Mouse (Mus musculus): ENCODE data around the gene Auts2. TPM values are rescaled to one million over a fixed set of nuclear protein-coding genes. Genes with fewer than 3 reads are reported as not detected.

The Auts2 gene
- polyA plus RNA-seq, 1 experiment from 2014 or later = 0.03 TPM

DNA sequence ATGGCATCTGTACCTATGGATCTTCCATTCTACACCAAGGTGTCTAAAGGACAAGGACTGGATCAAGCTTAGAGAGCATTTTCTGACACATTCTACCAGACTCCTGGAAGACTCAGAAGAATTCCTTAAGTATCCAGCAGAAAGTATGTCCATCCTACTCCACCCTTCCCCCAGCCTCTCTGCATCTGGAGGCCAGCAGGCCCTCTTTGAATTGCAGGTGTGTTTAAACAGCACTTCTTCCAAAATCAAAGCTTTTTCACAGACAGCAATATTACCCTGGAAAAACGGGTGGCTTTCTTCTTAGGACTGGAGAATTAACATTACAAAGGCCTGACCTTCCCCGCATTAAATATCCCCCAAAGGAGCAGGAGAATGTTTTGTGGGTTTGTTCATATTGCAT is 598.4 kb downstream of the Auts2 start:
- WGBS (ENCODE audit: missing documents) = 94% methylated on average over 2 of the region's 2 CpGs
- H3K27ac ChIP-seq = no peak overlapping the region
- H3K36me3 ChIP-seq (ENCODE audit: inconsistent target) = no peaks in the 10 kb centered on the region
- H3K4me3 ChIP-seq (ENCODE audit: inconsistent target) = no peak overlapping the region
- H3K79me2 ChIP-seq (ENCODE audit: inconsistent target) = no peaks in the 10 kb centered on the region

DNA sequence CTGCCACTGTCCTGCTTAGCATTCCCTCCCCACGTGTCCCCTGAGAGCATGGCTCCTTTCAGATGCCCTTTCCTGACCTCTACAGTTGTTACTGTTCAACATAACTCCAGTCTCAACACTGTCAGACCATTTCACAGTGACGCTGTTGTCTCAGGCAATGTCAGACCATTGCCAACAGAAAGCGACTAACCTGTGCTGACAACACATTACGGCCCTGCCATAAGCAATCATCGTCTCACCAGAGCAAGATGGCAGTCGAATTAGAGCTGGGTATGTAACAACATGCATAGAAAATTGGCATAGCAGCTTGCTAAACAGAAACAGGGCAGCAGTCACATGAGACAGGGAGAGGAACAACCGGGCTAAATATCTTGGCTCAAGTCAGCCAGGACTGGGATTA is 614.4 kb downstream of the Auts2 start:
- Histone ChIP-seq H3K36me3 (ENCODE audit: inconsistent target) (no peaks in the 10 kb centered on the region), H3K4me3 (ENCODE audit: inconsistent target) (no peak overlapping the region), H3K27ac (no peak overlapping the region), H3K79me2 (ENCODE audit: inconsistent target) (no peaks in the 10 kb centered on the region)
- 89% methylated on average over 7 of the region's 7 CpGs for WGBS (ENCODE audit: missing documents)

DNA sequence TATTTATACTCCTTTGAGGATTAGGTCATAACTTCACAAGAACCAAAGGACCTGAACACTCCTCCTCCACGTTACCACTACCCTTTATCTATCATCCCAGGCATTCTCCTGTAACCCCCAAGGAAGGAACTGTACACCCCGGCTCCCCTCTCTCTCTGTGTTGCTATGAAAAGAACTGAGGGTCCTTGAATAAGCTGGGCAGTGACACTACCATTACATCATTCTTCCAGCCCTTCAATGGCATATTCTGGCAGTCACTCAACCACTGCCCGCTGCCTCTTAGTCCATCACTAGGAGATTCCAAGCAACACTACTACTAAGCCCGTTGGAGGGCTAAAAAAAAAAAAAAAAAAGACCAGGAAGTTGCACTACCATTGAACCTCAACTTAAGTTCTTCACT is 620.4 kb downstream of the Auts2 start:
- H3K79me2 ChIP-seq (ENCODE audit: inconsistent target) = no peaks in the 10 kb centered on the region
- no peak overlapping the region for H3K4me3 ChIP-seq (ENCODE audit: inconsistent target)
- no peaks in the 10 kb centered on the region for H3K36me3 ChIP-seq (ENCODE audit: inconsistent target)
- WGBS (ENCODE audit: missing documents) = 66% methylated on average over 4 of the region's 4 CpGs
- no peak overlapping the region for H3K27ac ChIP-seq

DNA sequence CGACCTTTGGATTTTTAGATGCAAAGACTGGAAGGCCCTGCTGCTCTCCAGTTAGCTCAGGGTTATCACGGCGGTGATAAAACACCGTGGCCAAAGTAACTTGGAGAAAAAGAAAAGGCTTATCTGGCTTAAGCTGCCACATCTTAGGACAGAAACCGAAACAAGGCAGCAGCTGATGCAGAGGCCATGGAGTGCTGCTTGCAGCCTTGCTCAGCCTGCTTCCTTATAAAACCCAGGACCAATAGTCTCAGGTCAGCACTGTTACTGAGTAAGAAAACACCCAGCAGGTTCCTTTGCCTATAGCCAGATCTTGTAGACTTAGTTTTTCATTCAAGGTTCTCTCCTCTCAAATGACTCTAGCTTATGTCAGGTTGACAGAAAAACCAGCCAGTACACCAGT is 621.0 kb downstream of the Auts2 start:
- H3K27ac ChIP-seq = no peak overlapping the region
- no peaks in the 10 kb centered on the region for H3K79me2 ChIP-seq (ENCODE audit: inconsistent target)
- no peaks in the 10 kb centered on the region for H3K36me3 ChIP-seq (ENCODE audit: inconsistent target)
- H3K4me3 ChIP-seq (ENCODE audit: inconsistent target) = no peak overlapping the region
- 92% methylated on average over 5 of the region's 5 CpGs for WGBS (ENCODE audit: missing documents)

DNA sequence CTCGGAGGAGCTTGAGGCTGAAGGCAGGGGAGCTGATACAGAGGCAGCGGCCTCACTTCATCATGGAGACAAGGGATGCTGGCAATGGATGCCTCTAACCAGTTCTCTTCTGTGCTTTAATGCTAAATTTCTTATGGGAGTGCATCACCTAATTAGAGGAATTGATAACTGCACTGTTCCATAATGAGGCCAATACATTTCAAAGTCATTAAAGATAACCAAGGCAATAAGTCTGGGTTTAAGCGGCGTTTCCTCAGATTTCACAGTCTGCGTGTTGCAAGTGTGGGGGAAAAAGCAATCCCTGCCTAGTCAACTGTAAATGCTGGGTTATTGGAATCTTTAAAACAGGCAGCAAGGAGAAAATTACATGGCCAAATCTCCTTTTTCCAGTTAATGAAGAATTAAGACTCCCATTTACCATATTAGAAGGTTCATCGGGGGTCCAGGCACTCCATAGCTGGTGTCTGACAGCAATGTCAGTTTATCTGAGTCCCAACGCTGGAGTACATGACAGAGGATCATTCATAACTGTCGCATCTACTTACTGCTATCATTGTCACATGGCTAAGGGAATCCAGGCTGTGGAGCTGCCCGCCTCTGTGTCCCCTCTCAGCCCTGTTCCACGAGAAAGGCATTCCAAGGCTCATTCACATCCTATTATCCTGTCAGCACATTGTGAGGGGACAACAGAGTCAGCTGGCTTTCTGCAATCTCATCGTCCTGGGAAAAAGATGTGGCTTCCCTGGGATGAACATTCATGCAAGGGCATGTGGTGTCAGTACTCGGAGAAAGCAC is 623.0 kb downstream of the Auts2 start:
- H3K79me2 ChIP-seq (ENCODE audit: inconsistent target) = no peaks in the 10 kb centered on the region
- H3K36me3 ChIP-seq (ENCODE audit: inconsistent target) = no peaks in the 10 kb centered on the region
- 92% methylated on average over 12 of the region's 12 CpGs for WGBS (ENCODE audit: missing documents)
- H3K4me3 ChIP-seq (ENCODE audit: inconsistent target) = no peak overlapping the region
- H3K27ac ChIP-seq = no peak overlapping the region

DNA sequence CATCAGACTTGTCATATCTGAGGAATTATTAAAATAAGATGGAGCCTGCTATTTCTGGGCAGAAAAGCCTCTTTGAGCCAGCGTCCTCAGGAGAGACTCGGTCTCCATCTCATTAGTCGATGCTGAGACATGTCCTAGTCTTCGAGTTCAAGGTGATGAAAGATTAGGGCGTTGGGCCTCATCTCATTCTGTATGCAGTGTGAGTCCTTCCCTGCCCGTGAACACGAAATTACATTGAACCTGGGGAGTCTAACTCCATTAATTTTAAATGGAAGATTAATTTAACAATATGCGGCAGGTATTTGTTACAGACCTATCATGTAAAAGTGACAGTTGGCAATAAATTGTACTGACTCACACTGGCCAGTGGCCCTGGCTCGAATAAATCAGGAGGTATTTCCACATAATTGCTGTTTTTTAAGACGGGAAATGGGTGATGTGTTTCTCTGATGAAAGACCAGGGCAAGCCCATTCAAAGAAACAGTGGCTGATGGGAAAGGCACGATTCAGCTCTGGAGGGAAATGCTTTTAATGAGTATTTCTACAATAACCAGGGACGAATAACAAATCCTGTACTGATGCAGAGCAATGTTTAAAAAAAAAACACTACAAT is 626.2 kb downstream of the Auts2 start:
- Histone ChIP-seq H3K79me2 (ENCODE audit: inconsistent target) (no peaks in the 10 kb centered on the region), H3K36me3 (ENCODE audit: inconsistent target) (no peaks in the 10 kb centered on the region), H3K27ac (no peak overlapping the region), H3K4me3 (ENCODE audit: inconsistent target) (no peak overlapping the region)
- 82% methylated on average over 12 of the region's 12 CpGs for WGBS (ENCODE audit: missing documents)

DNA sequence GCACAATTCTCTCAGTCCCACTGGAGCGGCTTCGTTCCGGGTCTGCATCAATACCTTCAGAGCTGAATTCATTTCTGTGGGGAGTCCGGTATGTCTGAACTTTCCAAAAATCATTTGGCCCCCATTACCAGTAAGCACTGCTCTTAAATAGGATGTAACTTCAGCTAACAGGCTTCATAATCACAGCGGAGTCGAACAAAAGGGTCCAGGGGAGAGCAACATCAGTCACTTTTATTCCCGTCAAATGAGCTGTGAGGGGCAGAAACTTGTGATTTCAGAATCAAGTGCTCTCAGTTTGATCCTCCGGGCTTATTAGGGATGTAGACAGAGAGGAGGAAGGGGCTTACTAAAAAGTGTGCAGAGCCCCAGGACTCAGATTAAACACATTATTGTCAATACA is 629.6 kb downstream of the Auts2 start:
- no peaks in the 10 kb centered on the region for H3K79me2 ChIP-seq (ENCODE audit: inconsistent target)
- WGBS (ENCODE audit: missing documents) = 89% methylated on average over 8 of the region's 8 CpGs
- no peaks in the 10 kb centered on the region for H3K36me3 ChIP-seq (ENCODE audit: inconsistent target)
- no peak overlapping the region for H3K4me3 ChIP-seq (ENCODE audit: inconsistent target)
- no peak overlapping the region for H3K27ac ChIP-seq

DNA sequence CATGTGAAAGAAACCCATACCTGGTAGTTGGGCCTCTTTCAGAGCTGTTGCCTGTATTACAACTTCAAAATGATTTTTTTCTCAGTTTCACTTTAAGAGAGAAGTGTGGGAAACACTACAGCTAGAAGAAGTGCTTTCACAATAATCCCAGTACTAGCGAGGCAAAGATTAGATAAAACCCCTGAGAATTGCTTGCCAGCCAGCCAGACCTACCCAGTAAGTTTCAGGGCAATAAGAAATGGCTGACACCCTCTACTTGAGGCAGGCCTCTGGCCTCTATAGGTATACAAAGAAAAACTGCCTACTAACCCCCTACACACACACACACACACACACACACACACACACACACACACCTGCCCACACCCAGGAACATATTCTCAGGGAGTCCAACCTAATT is 630.2 kb downstream of the Auts2 start:
- no peaks in the 10 kb centered on the region for H3K36me3 ChIP-seq (ENCODE audit: inconsistent target)
- 43% methylated on average over 1 of the region's 1 CpGs for WGBS (ENCODE audit: missing documents)
- no peaks in the 10 kb centered on the region for H3K79me2 ChIP-seq (ENCODE audit: inconsistent target)
- H3K4me3 ChIP-seq (ENCODE audit: inconsistent target) = no peak overlapping the region
- H3K27ac ChIP-seq = no peak overlapping the region

DNA sequence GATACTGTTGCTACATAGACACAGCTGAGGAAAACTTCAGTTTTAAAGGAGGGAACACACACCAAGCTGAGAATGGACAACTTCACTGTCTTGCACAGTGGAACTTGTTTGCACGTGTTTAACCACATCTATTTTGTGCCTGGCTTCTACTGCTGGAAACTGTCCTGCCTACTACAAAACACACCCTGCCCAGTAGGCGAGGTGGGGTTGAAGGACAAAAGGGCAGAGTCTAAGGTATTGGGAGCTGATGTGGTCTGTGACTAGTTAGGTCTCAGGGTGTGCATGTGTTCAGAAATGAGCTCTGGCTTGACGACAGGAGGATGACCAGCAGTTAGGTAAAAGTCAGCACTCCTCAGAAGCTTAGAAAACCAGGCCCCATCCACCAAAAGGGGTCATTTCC is 636.8 kb downstream of the Auts2 start:
- H3K36me3 ChIP-seq (ENCODE audit: inconsistent target) = no peaks in the 10 kb centered on the region
- H3K27ac ChIP-seq = no peak overlapping the region
- H3K79me2 ChIP-seq (ENCODE audit: inconsistent target) = no peaks in the 10 kb centered on the region
- 92% methylated on average over 3 of the region's 3 CpGs for WGBS (ENCODE audit: missing documents)
- H3K4me3 ChIP-seq (ENCODE audit: inconsistent target) = no peak overlapping the region

DNA sequence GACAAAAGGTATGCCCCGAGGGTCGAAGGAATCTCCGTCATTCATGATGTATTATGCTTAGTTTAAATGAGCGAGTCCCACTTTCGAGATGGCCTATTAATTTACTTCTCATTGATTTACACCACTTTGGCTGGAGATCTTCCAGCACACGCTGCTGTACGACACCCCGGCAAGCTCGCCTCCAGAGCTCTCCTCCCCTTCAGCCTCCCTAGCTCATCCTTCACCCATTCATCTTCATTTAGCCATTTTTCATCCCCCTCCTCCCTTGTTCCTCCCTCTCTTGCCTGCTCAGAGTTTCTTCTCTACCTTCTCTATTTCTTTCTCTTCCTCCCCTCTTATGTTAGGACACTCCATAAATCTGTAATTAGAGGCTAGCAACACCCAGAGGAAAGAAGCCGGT is 638.7 kb downstream of the Auts2 start:
- H3K36me3 ChIP-seq (ENCODE audit: inconsistent target) = no peaks in the 10 kb centered on the region
- WGBS (ENCODE audit: missing documents) = 87% methylated on average over 10 of the region's 10 CpGs
- H3K27ac ChIP-seq = no peak overlapping the region
- no peak overlapping the region for H3K4me3 ChIP-seq (ENCODE audit: inconsistent target)
- no peaks in the 10 kb centered on the region for H3K79me2 ChIP-seq (ENCODE audit: inconsistent target)

DNA sequence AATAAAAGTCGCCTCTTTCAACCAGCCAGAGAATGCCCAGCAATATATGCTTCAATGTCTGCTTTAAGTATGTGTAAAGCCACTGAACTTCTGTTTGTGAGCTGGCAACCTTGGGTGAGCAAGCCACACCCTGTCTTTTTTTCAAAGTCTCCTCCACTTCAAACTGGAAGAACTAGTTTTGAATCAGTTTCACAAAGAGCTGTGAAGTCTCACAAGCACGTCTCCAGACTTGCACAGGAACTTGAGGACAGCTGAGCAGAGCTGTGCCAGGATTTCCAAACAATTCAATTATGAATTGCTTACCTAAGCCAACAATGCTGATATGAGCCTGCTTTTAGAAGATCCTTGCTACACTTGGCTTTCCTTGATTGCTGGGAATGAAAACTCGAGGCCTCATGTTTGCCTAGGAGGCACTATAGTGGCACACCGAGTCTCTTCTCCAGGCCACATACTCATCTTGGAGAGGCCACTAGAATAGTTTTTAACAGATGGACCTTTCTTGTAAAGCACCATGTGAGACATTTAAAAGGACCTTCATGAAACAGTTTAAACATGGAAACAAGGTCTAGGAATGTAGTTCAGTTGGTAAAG is 645.0 kb downstream of the Auts2 start:
- H3K36me3 ChIP-seq (ENCODE audit: inconsistent target) = no peaks in the 10 kb centered on the region
- H3K27ac ChIP-seq = no peak overlapping the region
- H3K79me2 ChIP-seq (ENCODE audit: inconsistent target) = no peaks in the 10 kb centered on the region
- H3K4me3 ChIP-seq (ENCODE audit: inconsistent target) = no peak overlapping the region
- 92% methylated on average over 4 of the region's 4 CpGs for WGBS (ENCODE audit: missing documents)

DNA sequence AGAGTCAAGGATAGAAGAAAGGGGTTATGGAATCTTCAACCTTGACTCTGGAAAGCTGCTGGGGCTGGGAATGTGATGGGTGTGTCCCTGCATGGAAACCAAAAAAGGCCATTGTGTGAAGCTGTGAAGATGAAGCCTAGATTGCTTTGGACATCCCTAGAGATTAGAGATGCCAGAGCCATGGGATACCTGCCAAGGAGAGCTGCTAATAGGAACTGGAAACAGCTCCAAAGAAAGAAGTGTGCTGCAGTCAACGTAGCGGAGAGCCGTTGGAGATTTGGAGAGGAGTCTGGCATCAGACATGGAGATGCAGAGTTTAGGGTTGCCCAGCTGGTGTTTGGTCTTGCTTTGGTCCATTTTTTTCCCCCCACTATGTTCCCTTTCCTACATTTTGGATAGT is 656.5 kb downstream of the Auts2 start:
- H3K79me2 ChIP-seq (ENCODE audit: inconsistent target) = no peaks in the 10 kb centered on the region
- WGBS (ENCODE audit: missing documents) = 93% methylated on average over 3 of the region's 3 CpGs
- no peak overlapping the region for H3K27ac ChIP-seq
- H3K4me3 ChIP-seq (ENCODE audit: inconsistent target) = no peak overlapping the region
- H3K36me3 ChIP-seq (ENCODE audit: inconsistent target) = no peaks in the 10 kb centered on the region

DNA sequence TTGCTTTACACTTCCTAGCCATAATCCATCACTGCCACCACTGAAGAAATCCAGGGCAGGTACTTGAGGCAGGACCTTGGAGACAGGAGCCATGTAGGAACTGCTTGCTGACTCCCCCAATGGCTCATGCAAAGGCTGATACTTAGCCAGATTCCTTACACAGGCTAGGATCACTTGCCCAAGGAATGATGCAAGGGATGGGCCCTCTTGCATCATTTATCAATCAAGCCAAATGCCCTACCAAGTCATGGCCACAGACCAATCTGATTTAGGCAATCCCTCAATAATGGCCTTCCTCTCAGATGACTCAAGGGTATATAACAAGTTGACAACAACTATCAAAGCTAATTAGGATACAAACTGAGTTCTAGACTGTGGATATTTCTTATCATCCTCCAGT is 666.6 kb downstream of the Auts2 start:
- no peak overlapping the region for H3K27ac ChIP-seq
- H3K79me2 ChIP-seq (ENCODE audit: inconsistent target) = no peaks in the 10 kb centered on the region
- no peak overlapping the region for H3K4me3 ChIP-seq (ENCODE audit: inconsistent target)
- H3K36me3 ChIP-seq (ENCODE audit: inconsistent target) = no peaks in the 10 kb centered on the region

DNA sequence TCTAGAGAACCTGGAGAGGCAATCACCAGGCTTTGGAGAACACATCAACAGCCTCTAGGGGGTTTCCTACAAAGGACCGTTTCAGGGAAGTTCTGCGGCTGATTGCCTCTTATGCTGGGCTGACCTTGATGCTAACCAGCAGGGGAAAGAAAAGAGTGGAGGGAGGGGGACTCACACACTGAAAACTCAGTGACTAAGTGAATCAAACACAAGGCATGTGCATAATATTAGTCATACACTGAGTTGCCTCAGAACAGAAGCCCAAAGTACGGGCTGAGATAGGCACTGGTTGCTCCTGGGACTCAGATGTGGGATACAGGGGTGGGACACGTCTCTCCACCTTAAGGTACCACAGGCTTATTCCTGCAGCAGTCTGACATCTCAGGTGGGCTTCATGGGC is 667.2 kb downstream of the Auts2 start:
- H3K27ac ChIP-seq = no peak overlapping the region
- H3K4me3 ChIP-seq (ENCODE audit: inconsistent target) = no peak overlapping the region
- no peaks in the 10 kb centered on the region for H3K36me3 ChIP-seq (ENCODE audit: inconsistent target)
- H3K79me2 ChIP-seq (ENCODE audit: inconsistent target) = no peaks in the 10 kb centered on the region
- WGBS (ENCODE audit: missing documents) = 73% methylated on average over 4 of the region's 4 CpGs

DNA sequence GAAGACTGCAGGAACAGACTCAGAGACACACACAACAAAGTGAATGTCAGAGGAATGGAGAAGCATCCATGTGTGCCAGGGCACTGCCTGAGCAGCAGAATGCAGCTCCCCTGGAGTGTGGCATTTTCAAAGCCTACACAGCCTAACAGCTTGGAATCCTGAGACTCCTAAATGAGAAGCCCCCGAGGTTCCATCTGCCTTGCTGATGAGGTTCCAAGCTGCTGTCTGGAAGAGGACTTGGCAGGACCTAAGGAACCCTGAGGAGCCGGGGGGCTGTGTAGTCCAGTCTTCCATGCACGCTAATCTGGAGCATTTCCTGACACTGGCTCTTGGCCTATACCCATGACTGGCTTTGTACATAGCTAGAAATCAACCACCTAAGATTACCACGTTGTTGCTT is 670.0 kb downstream of the Auts2 start:
- no peaks in the 10 kb centered on the region for H3K79me2 ChIP-seq (ENCODE audit: inconsistent target)
- no peaks in the 10 kb centered on the region for H3K36me3 ChIP-seq (ENCODE audit: inconsistent target)
- no peak overlapping the region for H3K4me3 ChIP-seq (ENCODE audit: inconsistent target)
- WGBS (ENCODE audit: missing documents) = 83% methylated on average over 4 of the region's 4 CpGs
- no peak overlapping the region for H3K27ac ChIP-seq
